Mouse (Mus musculus): ENCODE measurements at regions not wholly inside any gene's neighbourhood (a gene's known extent, or its start where the extent isn't known, plus 50 kb on each side); places are given as distances from the start of the nearest gene placed in this dataset.
"Not testable (repeated sequence)": the region's sequence is repeated elsewhere in the genome, so short reads cannot be mapped to it uniquely, and the experiment has no call there.

GRCm38 (mm10) chr4:153805727-153806126 is 151.3 kb upstream of the A430005L14Rik start:
- H3K4me1 ChIP-seq (ENCODE audit: control insufficient read depth, insufficient read depth, insufficient read length, low read length), result no peaks in the 10 kb centered on the region
- no peak overlapping the region for H3K4me3 ChIP-seq (ENCODE audit: insufficient read depth, low read depth, low read length)
- H3K27ac ChIP-seq (replicated peaks; ENCODE audit: low read depth, low read length), result no peak overlapping the region

GRCm38 (mm10) chr4:153806180-153806692 is 150.8 kb upstream of the A430005L14Rik start:
- Histone ChIP-seq H3K27ac (replicated peaks; ENCODE audit: low read depth, low read length) (no peak overlapping the region), H3K4me1 (ENCODE audit: control insufficient read depth, insufficient read depth, insufficient read length, low read length) (no peaks in the 10 kb centered on the region), H3K4me3 (ENCODE audit: insufficient read depth, low read depth, low read length) (no peak overlapping the region)

DNA sequence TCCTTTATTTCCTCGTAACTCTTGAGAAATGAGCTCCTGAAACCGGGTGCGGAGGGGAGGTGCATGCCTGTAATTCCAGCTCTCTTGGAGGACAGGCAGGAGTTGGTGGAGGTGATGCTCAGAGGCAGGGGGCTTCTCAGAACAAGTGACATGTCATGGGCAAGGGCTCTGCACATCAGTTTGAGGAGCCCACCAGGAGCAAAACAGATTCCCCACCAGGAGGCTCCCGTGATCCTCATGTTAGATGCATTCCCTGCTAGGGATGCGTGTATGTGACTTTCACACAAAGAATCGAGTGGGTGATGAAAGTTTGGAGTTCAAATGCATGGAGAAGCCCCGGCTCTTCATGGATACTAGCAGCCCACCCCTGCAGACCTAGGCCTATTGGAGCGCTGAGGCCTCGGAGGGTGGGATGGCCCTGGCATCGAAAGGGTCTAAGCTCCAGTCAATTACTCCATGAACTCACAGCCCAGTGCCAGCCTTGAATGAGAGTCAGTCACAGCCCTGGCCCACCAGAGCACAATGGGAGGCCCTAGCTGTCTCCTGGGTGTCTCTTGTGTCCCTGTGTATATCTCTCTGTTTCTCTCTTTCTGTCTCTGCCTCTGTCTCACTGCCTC is 150.1 kb upstream of the A430005L14Rik start:
- H3K27ac ChIP-seq (replicated peaks; ENCODE audit: low read depth, low read length), result no peak overlapping the region
- H3K4me3 ChIP-seq (ENCODE audit: insufficient read depth, low read depth, low read length), result no peak overlapping the region
- no peaks in the 10 kb centered on the region for H3K4me1 ChIP-seq (ENCODE audit: control insufficient read depth, insufficient read depth, insufficient read length, low read length)

GRCm38 (mm10) chr4:153812866-153813265 is 144.2 kb upstream of the A430005L14Rik start:
- H3K27ac ChIP-seq (replicated peaks; ENCODE audit: low read depth, low read length), result no peak overlapping the region
- H3K4me1 ChIP-seq (ENCODE audit: control insufficient read depth, insufficient read depth, insufficient read length, low read length), result no peaks in the 10 kb centered on the region
- H3K4me3 ChIP-seq (ENCODE audit: insufficient read depth, low read depth, low read length), result no peak overlapping the region

GRCm38 (mm10) chr4:153827914-153828313 is 129.1 kb upstream of the A430005L14Rik start:
- H3K4me1 ChIP-seq (ENCODE audit: control insufficient read depth, insufficient read depth, insufficient read length, low read length), result no peaks in the 10 kb centered on the region
- no peak overlapping the region for H3K27ac ChIP-seq (replicated peaks; ENCODE audit: low read depth, low read length)
- H3K4me3 ChIP-seq (ENCODE audit: insufficient read depth, low read depth, low read length), result no peak overlapping the region

GRCm38 (mm10) chr4:153829766-153830165 is 127.3 kb upstream of the A430005L14Rik start:
- Histone ChIP-seq H3K4me3 (ENCODE audit: insufficient read depth, low read depth, low read length) (no peak overlapping the region), H3K27ac (replicated peaks; ENCODE audit: low read depth, low read length) (no peak overlapping the region), H3K4me1 (ENCODE audit: control insufficient read depth, insufficient read depth, insufficient read length, low read length) (no peaks in the 10 kb centered on the region)

- no peak overlapping the region for H3K27ac ChIP-seq (replicated peaks; ENCODE audit: low read depth, low read length)
- H3K4me1 ChIP-seq (ENCODE audit: control insufficient read depth, insufficient read depth, insufficient read length, low read length), result no peaks in the 10 kb centered on the region
These were observed 126.5 kb upstream of the A430005L14Rik start for GRCm38 (mm10) chr4:153830491-153830890.

DNA sequence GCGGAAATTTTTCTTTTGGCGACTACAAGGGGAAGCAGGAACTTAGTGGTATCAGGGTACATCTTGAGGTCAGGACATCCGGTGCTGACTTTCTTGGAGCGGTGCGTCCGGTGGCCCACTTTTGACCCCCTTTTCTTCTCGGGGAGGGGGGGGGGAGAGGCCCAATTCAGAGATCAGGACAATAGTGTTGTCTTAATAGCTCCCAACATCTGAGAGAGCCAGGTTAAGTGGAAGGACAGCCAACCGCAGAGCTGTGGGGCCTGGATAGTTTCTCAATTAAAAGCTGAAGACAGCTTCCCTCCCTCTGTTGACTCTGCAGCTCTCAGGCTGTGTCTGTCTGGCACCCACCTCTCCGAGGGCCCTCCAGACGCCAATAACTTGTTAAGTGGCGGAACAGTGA is 125.8 kb upstream of the A430005L14Rik start:
- not testable (repeated sequence) for H3K4me3 ChIP-seq (ENCODE audit: insufficient read depth, low read depth, low read length); H3K4me1 ChIP-seq (ENCODE audit: control insufficient read depth, insufficient read depth, insufficient read length, low read length); H3K27ac ChIP-seq (replicated peaks; ENCODE audit: low read depth, low read length)

More at GRCm38 (mm10) chr4:153830491-153830890, 126.5 kb upstream of the A430005L14Rik start:
- no peak overlapping the region for H3K4me3 ChIP-seq (ENCODE audit: insufficient read depth, low read depth, low read length)

DNA sequence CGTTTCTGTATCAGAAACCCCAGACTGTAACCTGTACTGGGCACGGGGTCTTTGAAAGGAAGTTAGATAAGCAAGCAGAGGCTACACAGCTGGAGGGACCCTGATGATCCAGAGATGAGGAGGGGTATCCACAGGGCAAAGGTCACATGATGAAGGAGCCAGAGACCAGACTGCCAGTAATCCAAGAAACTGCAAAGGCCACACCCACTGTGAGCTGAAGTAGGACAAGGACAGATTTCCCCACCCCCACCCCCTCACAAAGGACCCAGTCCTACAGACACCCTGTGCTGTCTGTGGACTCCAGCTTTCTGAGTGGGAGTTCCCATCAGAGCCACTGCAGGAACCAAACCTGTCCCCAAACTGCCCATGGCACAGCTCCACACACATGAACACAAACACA is 124.9 kb upstream of the A430005L14Rik start:
- Histone ChIP-seq H3K4me1 (ENCODE audit: control insufficient read depth, insufficient read depth, insufficient read length, low read length) (no peaks in the 10 kb centered on the region), H3K27ac (replicated peaks; ENCODE audit: low read depth, low read length) (no peak overlapping the region), H3K4me3 (ENCODE audit: insufficient read depth, low read depth, low read length) (no peak overlapping the region)

- H3K4me1 ChIP-seq (ENCODE audit: control insufficient read depth, insufficient read depth, insufficient read length, low read length), result no peaks in the 10 kb centered on the region
- no peak overlapping the region for H3K4me3 ChIP-seq (ENCODE audit: insufficient read depth, low read depth, low read length)
These were observed 112.3 kb upstream of the A430005L14Rik start for GRCm38 (mm10) chr4:153844766-153845165.

DNA sequence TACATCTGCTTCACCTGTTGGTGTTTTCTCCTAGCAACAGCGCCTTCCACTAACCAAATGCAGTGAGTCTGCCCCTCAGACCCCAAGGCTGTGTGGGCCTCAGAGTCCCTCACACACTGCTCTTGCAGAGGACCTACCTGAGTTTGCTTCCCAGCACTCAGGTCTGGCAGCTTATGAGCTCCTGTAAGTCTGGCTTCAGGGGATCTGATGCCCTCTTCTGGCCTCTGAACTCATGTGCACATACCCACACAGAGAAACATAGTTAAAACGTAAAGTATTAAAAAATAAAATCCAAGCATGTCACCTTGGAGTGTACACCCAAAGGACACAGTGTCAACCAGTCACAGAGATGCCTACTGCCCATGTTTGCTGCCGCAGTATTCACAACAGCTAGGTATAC is 108.8 kb upstream of the A430005L14Rik start:
- Histone ChIP-seq H3K4me3 (ENCODE audit: insufficient read depth, low read depth, low read length) (no peak overlapping the region), H3K27ac (replicated peaks; ENCODE audit: low read depth, low read length) (no peak overlapping the region), H3K4me1 (ENCODE audit: control insufficient read depth, insufficient read depth, insufficient read length, low read length) (no peaks in the 10 kb centered on the region)

More at GRCm38 (mm10) chr4:153844766-153845165, 112.3 kb upstream of the A430005L14Rik start:
- no peak overlapping the region for H3K27ac ChIP-seq (replicated peaks; ENCODE audit: low read depth, low read length)

DNA sequence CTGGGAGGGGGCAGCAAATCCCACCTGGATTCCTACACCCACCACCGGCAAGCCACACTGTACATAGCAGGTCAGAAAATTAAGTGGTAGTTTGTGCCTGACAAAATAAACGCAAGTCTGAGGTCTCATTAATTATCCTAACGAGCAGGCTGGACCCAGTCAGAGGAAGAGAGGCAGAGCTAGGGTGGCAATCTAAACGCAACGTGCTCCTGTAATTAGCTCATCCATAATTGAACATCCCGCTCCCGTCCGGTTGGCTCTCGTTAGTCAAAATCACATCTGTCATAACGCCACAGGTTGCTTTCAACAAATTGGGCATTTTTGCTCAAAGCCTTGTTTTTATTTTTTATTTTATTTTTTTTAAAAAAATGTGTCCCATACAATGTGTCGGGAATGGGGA is 106.9 kb upstream of the A430005L14Rik start:
- Histone ChIP-seq H3K27ac (replicated peaks; ENCODE audit: low read depth, low read length) (no peak overlapping the region), H3K4me1 (ENCODE audit: control insufficient read depth, insufficient read depth, insufficient read length, low read length) (no peaks in the 10 kb centered on the region), H3K4me3 (ENCODE audit: insufficient read depth, low read depth, low read length) (no peak overlapping the region)

GRCm38 (mm10) chr4:153854084-153854747 is 102.8 kb upstream of the A430005L14Rik start:
- H3K27ac ChIP-seq (replicated peaks; ENCODE audit: low read depth, low read length), result no peak overlapping the region
- H3K4me3 ChIP-seq (ENCODE audit: insufficient read depth, low read depth, low read length), result no peak overlapping the region
- H3K4me1 ChIP-seq (ENCODE audit: control insufficient read depth, insufficient read depth, insufficient read length, low read length), result no peaks in the 10 kb centered on the region

- no peak overlapping the region for H3K27ac ChIP-seq (replicated peaks; ENCODE audit: low read depth, low read length)
- H3K4me3 ChIP-seq (ENCODE audit: insufficient read depth, low read depth, low read length), result no peak overlapping the region
- no peaks in the 10 kb centered on the region for H3K4me1 ChIP-seq (ENCODE audit: control insufficient read depth, insufficient read depth, insufficient read length, low read length)
These were observed 102.3 kb upstream of the A430005L14Rik start for GRCm38 (mm10) chr4:153854748-153855092.

DNA sequence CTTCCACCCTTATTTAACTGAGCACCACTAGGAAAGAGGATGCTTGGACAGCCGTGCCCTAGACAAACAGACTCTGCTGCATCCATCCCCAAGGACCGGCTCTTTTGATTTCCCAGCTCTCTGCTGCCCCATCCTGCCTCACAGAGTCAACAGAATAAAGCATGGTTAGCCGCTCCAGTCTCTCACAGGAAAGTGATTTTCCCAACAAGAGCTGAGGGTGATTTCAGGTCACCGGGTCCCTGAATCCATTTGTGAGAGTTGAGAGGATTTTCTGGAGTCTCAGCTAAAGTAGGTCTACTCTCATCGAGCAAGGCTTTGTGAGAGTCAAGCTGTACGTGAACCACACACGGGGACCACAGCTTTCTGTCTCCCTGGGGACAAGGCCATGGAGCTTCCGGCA is 95.6 kb upstream of the A430005L14Rik start:
- H3K4me3 ChIP-seq (ENCODE audit: insufficient read depth, low read depth, low read length), result no peak overlapping the region
- H3K4me1 ChIP-seq (ENCODE audit: control insufficient read depth, insufficient read depth, insufficient read length, low read length), result no peaks in the 10 kb centered on the region
- no peak overlapping the region for H3K27ac ChIP-seq (replicated peaks; ENCODE audit: low read depth, low read length)

GRCm38 (mm10) chr4:153862121-153862660 is 94.8 kb upstream of the A430005L14Rik start:
- H3K27ac ChIP-seq (replicated peaks; ENCODE audit: low read depth, low read length), result no peak overlapping the region
- no peaks in the 10 kb centered on the region for H3K4me1 ChIP-seq (ENCODE audit: control insufficient read depth, insufficient read depth, insufficient read length, low read length)
- no peak overlapping the region for H3K4me3 ChIP-seq (ENCODE audit: insufficient read depth, low read depth, low read length)
